ENCODE assay signal across 17 mouse cellular contexts in the genomic region with DNA sequence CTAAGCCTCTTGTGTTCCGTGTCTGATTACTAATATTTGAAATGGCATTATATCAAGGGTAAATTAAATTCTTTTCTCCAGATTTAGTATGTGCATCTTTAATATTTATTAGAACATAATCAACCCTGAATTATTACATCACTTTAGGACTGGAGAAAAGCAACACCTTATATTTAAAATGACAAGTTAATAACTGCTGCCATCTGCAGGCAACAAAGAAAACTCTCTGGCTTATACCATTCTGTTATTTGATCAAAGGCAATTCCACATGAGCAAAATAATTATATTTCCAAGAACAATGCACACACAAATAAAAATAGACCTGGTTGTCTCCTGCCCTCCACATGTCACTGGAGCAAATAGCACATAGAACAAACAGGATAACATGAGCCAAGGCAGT. TPM values are rescaled to one million over a fixed set of nuclear protein-coding genes. Genes with fewer than 3 reads are reported as not detected.
DNase-seq lines count a peak whose midpoint lies in the region; ATAC-seq and TF ChIP-seq lines count a peak whose summit lies in the region.
"Had no signal": no experiment of that assay in that cellular context is flagged by ENCODE, and none has a peak within 500 bp of the region (broad histone marks: within the 10 kb centered on the region; RNA-seq: fewer than 3 reads in every experiment).

No protein-coding gene starts in this region.

- no peaks in the 10 kb centered on the region for H3K4me1 ChIP-seq in forebrain, embryonic 13.5 days
- no peaks in the 10 kb centered on the region for H3K4me1 ChIP-seq in forebrain, embryonic 16.5 days (replicated peaks; ENCODE audit: control insufficient read depth, insufficient read depth, low read length)
- H3K4me1 ChIP-seq in intestine, postnatal 0 days (replicated peaks; ENCODE audit: control insufficient read depth, insufficient read depth, low read length), result no peaks in the 10 kb centered on the region
- H3K4me1 ChIP-seq in intestine, embryonic 16.5 days (ENCODE audit: control insufficient read depth, insufficient read depth, low read length), result no peaks in the 10 kb centered on the region
- H3K4me1 ChIP-seq: limb, embryonic 15.5 days; lung, embryonic 15.5 days; stomach, embryonic 15.5 days had no signal

- H3K4me2 ChIP-seq in forebrain, embryonic 13.5 days, result no peak overlapping the region
- no peak overlapping the region for H3K4me2 ChIP-seq in forebrain, embryonic 16.5 days (ENCODE audit: low read length)
- H3K4me2 ChIP-seq in intestine, postnatal 0 days (replicated peaks; ENCODE audit: low read depth), result no peak overlapping the region
- no peak overlapping the region for H3K4me2 ChIP-seq in intestine, embryonic 16.5 days (ENCODE audit: low read depth, low read length)
- H3K4me2 ChIP-seq: limb, embryonic 15.5 days; lung, embryonic 15.5 days; stomach, embryonic 15.5 days had no signal

- no peaks in the 10 kb centered on the region for H3K27me3 ChIP-seq in forebrain, embryonic 13.5 days
- no peaks in the 10 kb centered on the region for H3K27me3 ChIP-seq in forebrain, embryonic 16.5 days (replicated peaks; ENCODE audit: control insufficient read depth, insufficient read depth, low read length)
- no peaks in the 10 kb centered on the region for H3K27me3 ChIP-seq in intestine, postnatal 0 days (replicated peaks; ENCODE audit: control insufficient read depth, insufficient read depth, low read length)
- no peaks in the 10 kb centered on the region for H3K27me3 ChIP-seq in intestine, embryonic 16.5 days (replicated peaks; ENCODE audit: control insufficient read depth, insufficient read depth, low read length)
- H3K27me3 ChIP-seq: limb, embryonic 15.5 days; lung, embryonic 15.5 days; stomach, embryonic 15.5 days had no signal

- ATAC-seq in forebrain, embryonic 13.5 days, result peak; percentile 45; the same call in 1 of the 2 replicates
- ATAC-seq in forebrain, embryonic 16.5 days, result no peak
- no peak for ATAC-seq in intestine, postnatal 0 days
- ATAC-seq in intestine, embryonic 16.5 days, result no peak
- no peak for ATAC-seq in activated CD4-positive, CD25-positive, alpha-beta regulatory T cell, adult 4 months

- no peak overlapping the region for H3K27ac ChIP-seq in forebrain, embryonic 13.5 days
- no peak overlapping the region for H3K27ac ChIP-seq in forebrain, embryonic 16.5 days (ENCODE audit: low read length)
- no peak overlapping the region for H3K27ac ChIP-seq in intestine, postnatal 0 days (ENCODE audit: low read depth, low read length)
- no peak overlapping the region for H3K27ac ChIP-seq in intestine, embryonic 16.5 days (ENCODE audit: low read length)
- H3K27ac ChIP-seq: gastrocnemius, adult 2 months; limb, embryonic 15.5 days; lung, embryonic 15.5 days; stomach, embryonic 15.5 days had no signal

- H3K9ac ChIP-seq in forebrain, embryonic 13.5 days, result no peak overlapping the region
- H3K9ac ChIP-seq in forebrain, embryonic 16.5 days (replicated peaks; ENCODE audit: low read depth, low read length), result no peak overlapping the region
- no peak overlapping the region for H3K9ac ChIP-seq in intestine, postnatal 0 days (ENCODE audit: low read depth, low read length)
- no peak overlapping the region for H3K9ac ChIP-seq in intestine, embryonic 16.5 days (ENCODE audit: low read depth, low read length)
- H3K9ac ChIP-seq: limb, embryonic 15.5 days; lung, embryonic 15.5 days; stomach, embryonic 15.5 days had no signal

- H3K9me3 ChIP-seq in forebrain, embryonic 13.5 days (replicated peaks), result no peaks in the 10 kb centered on the region
- no peaks in the 10 kb centered on the region for H3K9me3 ChIP-seq in forebrain, embryonic 16.5 days (ENCODE audit: control insufficient read depth, low read length)
- no peaks in the 10 kb centered on the region for H3K9me3 ChIP-seq in intestine, postnatal 0 days (ENCODE audit: control insufficient read depth)
- no peaks in the 10 kb centered on the region for H3K9me3 ChIP-seq in intestine, embryonic 16.5 days (ENCODE audit: control insufficient read depth, low read length)
- H3K9me3 ChIP-seq: G1E; limb, embryonic 15.5 days; lung, embryonic 15.5 days; stomach, embryonic 15.5 days had no signal

- TF ChIP-seq POLR2A in brain, embryonic 14.5 days (IDR thresholded peaks at IDR 0.05; ENCODE audit: borderline replicate concordance, extremely low read depth, insufficient read depth, insufficient read length, poor library complexity, severe bottlenecking), result no peak

- TF ChIP-seq CTCF in intestine, postnatal 0 days (IDR thresholded peaks at IDR 0.05; ENCODE audit: low read depth), result peak; percentile 29; the same call in 1 of the 2 replicates
- TF ChIP-seq CTCF in brain, embryonic 14.5 days (IDR thresholded peaks at IDR 0.05; ENCODE audit: borderline replicate concordance, extremely low read depth, insufficient read depth, insufficient read length), result no peak

- no peaks in the 10 kb centered on the region for H3K36me3 ChIP-seq in forebrain, embryonic 13.5 days (ENCODE audit: poor library complexity, severe bottlenecking)
- H3K36me3 ChIP-seq in forebrain, embryonic 16.5 days (ENCODE audit: control insufficient read depth, insufficient read depth), result no peaks in the 10 kb centered on the region
- no peaks in the 10 kb centered on the region for H3K36me3 ChIP-seq in intestine, postnatal 0 days (ENCODE audit: control insufficient read depth, insufficient read depth)
- H3K36me3 ChIP-seq in intestine, embryonic 16.5 days (ENCODE audit: control insufficient read depth, insufficient read depth, low read length), result no peaks in the 10 kb centered on the region
- H3K36me3 ChIP-seq: G1E; limb, embryonic 15.5 days; lung, embryonic 15.5 days; stomach, embryonic 15.5 days had no signal

- no peak overlapping the region for H3K4me3 ChIP-seq in forebrain, embryonic 13.5 days
- H3K4me3 ChIP-seq in forebrain, embryonic 16.5 days (replicated peaks; ENCODE audit: low read length), result no peak overlapping the region
- no peak overlapping the region for H3K4me3 ChIP-seq in intestine, postnatal 0 days (ENCODE audit: low read depth, low read length)
- no peak overlapping the region for H3K4me3 ChIP-seq in intestine, embryonic 16.5 days (ENCODE audit: low read length)
- H3K4me3 ChIP-seq: gastrocnemius, adult 2 months; limb, embryonic 15.5 days; lung, embryonic 15.5 days; stomach, embryonic 15.5 days had no signal

- peak; percentile 49 for DNase-seq in 416B (ENCODE audit: low read depth)
- DNase-seq in brain, embryonic 14.5 days (ENCODE audit: low read depth), result peak; percentile 64
- DNase-seq in ovary, adult 18-20 months (ENCODE audit: low spot score), result no peak
- DNase-seq: cerebellum, adult 2 months; gastrocnemius, adult 2 months; heart, postnatal 4 days; kidney, adult 18-20 months; thymus, postnatal 25 days had no signal

- 91% methylated on average over 1 of the region's 1 CpGs for WGBS in forebrain, embryonic 13.5 days
- WGBS in forebrain, embryonic 16.5 days, result 85% methylated on average over 1 of the region's 1 CpGs
- WGBS in intestine, postnatal 0 days, result 86% methylated on average over 1 of the region's 1 CpGs
- whole genome bisulfite sequencing in intestine, embryonic 16.5 days, result 87% methylated on average over 1 of the region's 1 CpGs

RNA-seq across cellular contexts. Expression of a gene that starts 36.5 kb away (rescaled TPM):
- 35.2 and 46.4 TPM in 2 replicates for polyA plus RNA-seq in forebrain, embryonic 13.5 days (2015; fragmentation: Nextera tagmentation; extraction: Ambion mirVana)
- polyA plus RNA-seq in forebrain, embryonic 16.5 days (2015; fragmentation: Nextera tagmentation; extraction: Ambion mirVana), result 68.0 and 86.1 TPM in 2 replicates
- polyA plus RNA-seq in intestine, postnatal 0 days (2015; fragmentation: Nextera tagmentation; extraction: Ambion mirVana), result 25.6 and 25.8 TPM in 2 replicates
- polyA plus RNA-seq in intestine, embryonic 16.5 days (2015; fragmentation: Nextera tagmentation; extraction: Ambion mirVana), result 95.8 and 112 TPM in 2 replicates
- 27.5 and 35.1 TPM in 2 replicates for polyA plus RNA-seq in brain, embryonic 14.5 days (2012; rRNA removed)
- 10 to 100 TPM; 16.5 to 34.2 TPM for polyA plus RNA-seq in activated CD4-positive, CD25-positive, alpha-beta regulatory T cell, adult 4 months (2017; shearing (Covaris generic))
